Mouse (Mus musculus): ENCODE data around the gene Ngp. TPM values are rescaled to one million over a fixed set of nuclear protein-coding genes. Genes with fewer than 3 reads are reported as not detected.

Gene Ngp
- polyA plus RNA-seq, 1 experiment from 2014 or later: 0.23 TPM

GRCm38 (mm10) chr9:110410908-110411887, 8.3 kb upstream of the Ngp start:
- 46% methylated on average over 6 of the region's 6 CpGs for WGBS

GRCm38 (mm10) chr9:110412926-110413325, 6.6 kb upstream of the Ngp start:
- no peak overlapping the region for H3K4me2 ChIP-seq (ENCODE audit: low read depth, low read length)
- no peak for ATAC-seq (ENCODE audit: low read depth)
- H3K9ac ChIP-seq (replicated peaks; ENCODE audit: low read depth, low read length): no peak overlapping the region
- H3K4me3 ChIP-seq (ENCODE audit: low read depth, low read length): no peak overlapping the region
- WGBS: 76% methylated on average over 7 of the region's 7 CpGs
- H3K27me3 ChIP-seq (ENCODE audit: control insufficient read depth, insufficient read depth, low read length): no peaks in the 10 kb centered on the region
- no peaks in the 10 kb centered on the region for H3K9me3 ChIP-seq (ENCODE audit: control insufficient read depth, low read length)
- H3K27ac ChIP-seq (ENCODE audit: low read depth, low read length): no peak overlapping the region
- H3K36me3 ChIP-seq (ENCODE audit: control insufficient read depth, insufficient read depth, low read length): no peaks in the 10 kb centered on the region
- H3K4me1 ChIP-seq (ENCODE audit: control insufficient read depth, insufficient read depth, low read length): 0 out of 2 replicates have a peak, but pooled peaks cover 3% of the 10 kb centered on the region

More at GRCm38 (mm10) chr9:110410908-110411887, 8.3 kb upstream of the Ngp start:
- no peaks in the 10 kb centered on the region for H3K9me3 ChIP-seq (ENCODE audit: control insufficient read depth, low read length)
- H3K36me3 ChIP-seq (ENCODE audit: control insufficient read depth, insufficient read depth, low read length): no peaks in the 10 kb centered on the region
- no peak overlapping the region for H3K9ac ChIP-seq (replicated peaks; ENCODE audit: low read depth, low read length)
- ATAC-seq (ENCODE audit: low read depth): no peak
- H3K27ac ChIP-seq (ENCODE audit: low read depth, low read length): no peak overlapping the region
- H3K4me1 ChIP-seq (ENCODE audit: control insufficient read depth, insufficient read depth, low read length): peaks cover 11% of the 10 kb centered on the region
- H3K4me3 ChIP-seq (ENCODE audit: low read depth, low read length): no peak overlapping the region
- H3K27me3 ChIP-seq (ENCODE audit: control insufficient read depth, insufficient read depth, low read length): no peaks in the 10 kb centered on the region
- H3K4me2 ChIP-seq (ENCODE audit: low read depth, low read length): no peak overlapping the region

DNA sequence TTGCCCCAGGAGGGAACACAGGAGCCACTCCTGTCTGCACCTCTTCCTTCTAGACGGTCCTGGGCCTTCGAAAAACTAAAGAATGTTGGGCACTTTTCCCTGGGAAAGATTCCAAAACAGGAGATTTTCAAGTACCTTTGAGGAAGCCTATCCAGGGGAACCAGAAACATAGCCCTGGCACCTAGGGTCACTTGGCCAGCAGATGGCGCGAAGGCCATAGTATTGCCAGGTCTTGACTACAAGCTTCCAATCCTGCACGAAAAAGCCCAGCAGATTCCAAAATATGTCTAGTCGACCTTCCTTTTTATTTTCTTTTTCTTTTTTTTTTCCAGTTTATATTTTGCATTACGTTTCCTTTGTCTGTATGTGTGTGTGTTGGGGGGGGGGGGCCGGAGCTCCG, 5.8 kb upstream of the Ngp start:
- no peaks in the 10 kb centered on the region for H3K27me3 ChIP-seq (ENCODE audit: control insufficient read depth, insufficient read depth, low read length)
- H3K27ac ChIP-seq (ENCODE audit: low read depth, low read length): no peak overlapping the region
- H3K9me3 ChIP-seq (ENCODE audit: control insufficient read depth, low read length): no peaks in the 10 kb centered on the region
- 55% methylated on average over 9 of the region's 9 CpGs for WGBS
- H3K36me3 ChIP-seq (ENCODE audit: control insufficient read depth, insufficient read depth, low read length): no peaks in the 10 kb centered on the region
- H3K9ac ChIP-seq (replicated peaks; ENCODE audit: low read depth, low read length): no peak overlapping the region
- no peak overlapping the region for H3K4me2 ChIP-seq (ENCODE audit: low read depth, low read length)
- no peak overlapping the region for H3K4me3 ChIP-seq (ENCODE audit: low read depth, low read length)
- ATAC-seq (ENCODE audit: low read depth): no peak
- 0 out of 2 replicates have a peak, but pooled peaks cover under 1% of the 10 kb centered on the region for H3K4me1 ChIP-seq (ENCODE audit: control insufficient read depth, insufficient read depth, low read length)

DNA sequence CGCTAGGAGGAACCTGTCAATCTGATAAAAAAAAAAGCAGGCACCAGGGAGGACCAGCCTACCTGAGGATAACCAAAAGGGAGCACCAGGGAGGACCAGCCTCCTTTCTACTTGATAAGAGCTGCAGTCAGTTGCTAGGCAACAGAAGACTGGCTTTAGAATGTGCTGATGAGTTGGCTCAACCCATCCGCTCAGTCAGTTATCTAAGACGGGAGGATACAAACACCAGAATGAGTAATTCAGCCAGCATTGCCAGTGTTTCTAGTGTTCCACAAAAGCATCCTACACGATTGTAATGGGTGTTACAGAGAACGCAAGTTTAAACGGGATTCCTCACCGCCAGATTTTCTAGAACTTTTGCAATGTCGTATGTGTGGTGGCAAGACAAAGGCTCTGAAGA, 11.7 kb downstream of the Ngp start:
- no peak overlapping the region for H3K27ac ChIP-seq (ENCODE audit: low read depth, low read length)
- H3K9me3 ChIP-seq (ENCODE audit: control insufficient read depth, low read length): no peaks in the 10 kb centered on the region
- no peak overlapping the region for H3K4me2 ChIP-seq (ENCODE audit: low read depth, low read length)
- no peaks in the 10 kb centered on the region for H3K4me1 ChIP-seq (ENCODE audit: control insufficient read depth, insufficient read depth, low read length)
- peaks cover 38% of the 10 kb centered on the region for H3K36me3 ChIP-seq (ENCODE audit: control insufficient read depth, insufficient read depth, low read length)
- H3K27me3 ChIP-seq (ENCODE audit: control insufficient read depth, insufficient read depth, low read length): no peaks in the 10 kb centered on the region
- H3K9ac ChIP-seq (replicated peaks; ENCODE audit: low read depth, low read length): no peak overlapping the region
- H3K4me3 ChIP-seq (ENCODE audit: low read depth, low read length): no peak overlapping the region
- no peak for ATAC-seq (ENCODE audit: low read depth)
- 70% methylated on average over 8 of the region's 8 CpGs for WGBS

- WGBS: 93% methylated on average over 2 of the region's 2 CpGs
- no peak for ATAC-seq (ENCODE audit: low read depth)
- Histone ChIP-seq H3K9me3 (ENCODE audit: control insufficient read depth, low read length) (no peaks in the 10 kb centered on the region), H3K27me3 (ENCODE audit: control insufficient read depth, insufficient read depth, low read length) (no peaks in the 10 kb centered on the region), H3K27ac (ENCODE audit: low read depth, low read length) (no peak overlapping the region), H3K9ac (replicated peaks; ENCODE audit: low read depth, low read length) (no peak overlapping the region), H3K36me3 (ENCODE audit: control insufficient read depth, insufficient read depth, low read length) (peaks cover 32% of the 10 kb centered on the region), H3K4me3 (ENCODE audit: low read depth, low read length) (no peak overlapping the region), H3K4me1 (ENCODE audit: control insufficient read depth, insufficient read depth, low read length) (no peaks in the 10 kb centered on the region), H3K4me2 (ENCODE audit: low read depth, low read length) (no peak overlapping the region)
These were observed 13.5 kb downstream of the Ngp start for GRCm38 (mm10) chr9:110433045-110433444.

DNA sequence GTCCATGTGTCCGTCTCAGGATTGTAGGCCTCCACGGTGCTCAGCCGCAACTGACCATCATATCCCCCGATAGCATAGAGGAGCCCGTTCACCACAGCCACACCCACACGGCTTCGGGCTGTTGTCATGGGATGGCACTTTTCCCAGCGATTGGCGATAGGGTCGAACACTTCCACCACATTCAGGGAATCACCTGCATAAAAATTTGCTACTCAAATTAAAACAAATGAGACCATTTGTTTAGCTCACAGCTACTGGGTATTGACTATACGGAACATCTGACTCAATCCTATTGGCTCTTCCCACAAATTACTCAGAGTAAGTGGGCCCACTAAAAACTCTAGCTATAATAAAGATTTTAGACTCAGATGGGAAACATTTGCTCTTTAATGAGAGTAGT, 16.5 kb downstream of the Ngp start:
- H3K9ac ChIP-seq (replicated peaks; ENCODE audit: low read depth, low read length): no peak overlapping the region
- H3K36me3 ChIP-seq (ENCODE audit: control insufficient read depth, insufficient read depth, low read length): peaks cover 22% of the 10 kb centered on the region
- no peaks in the 10 kb centered on the region for H3K27me3 ChIP-seq (ENCODE audit: control insufficient read depth, insufficient read depth, low read length)
- H3K4me3 ChIP-seq (ENCODE audit: low read depth, low read length): no peak overlapping the region
- H3K27ac ChIP-seq (ENCODE audit: low read depth, low read length): no peak overlapping the region
- H3K4me2 ChIP-seq (ENCODE audit: low read depth, low read length): no peak overlapping the region
- no peaks in the 10 kb centered on the region for H3K9me3 ChIP-seq (ENCODE audit: control insufficient read depth, low read length)
- 95% methylated on average over 11 of the region's 11 CpGs for WGBS
- no peaks in the 10 kb centered on the region for H3K4me1 ChIP-seq (ENCODE audit: control insufficient read depth, insufficient read depth, low read length)
- ATAC-seq (ENCODE audit: low read depth): no peak

- Histone ChIP-seq H3K9me3 (ENCODE audit: control insufficient read depth, low read length) (no peaks in the 10 kb centered on the region), H3K4me2 (ENCODE audit: low read depth, low read length) (no peak overlapping the region), H3K4me1 (ENCODE audit: control insufficient read depth, insufficient read depth, low read length) (no peaks in the 10 kb centered on the region), H3K27me3 (ENCODE audit: control insufficient read depth, insufficient read depth, low read length) (no peaks in the 10 kb centered on the region), H3K27ac (ENCODE audit: low read depth, low read length) (no peak overlapping the region), H3K36me3 (ENCODE audit: control insufficient read depth, insufficient read depth, low read length) (peaks cover 11% of the 10 kb centered on the region), H3K9ac (replicated peaks; ENCODE audit: low read depth, low read length) (no peak overlapping the region), H3K4me3 (ENCODE audit: low read depth, low read length) (no peak overlapping the region)
- no peak for ATAC-seq (ENCODE audit: low read depth)
- WGBS: 61% methylated on average over 3 of the region's 5 CpGs
These were observed 20.5 kb downstream of the Ngp start for GRCm38 (mm10) chr9:110440049-110440448.

- Histone ChIP-seq H3K27ac (ENCODE audit: low read depth, low read length) (no peak overlapping the region), H3K9me3 (ENCODE audit: control insufficient read depth, low read length) (no peaks in the 10 kb centered on the region), H3K9ac (replicated peaks; ENCODE audit: low read depth, low read length) (no peak overlapping the region), H3K4me2 (ENCODE audit: low read depth, low read length) (no peak overlapping the region), H3K4me3 (ENCODE audit: low read depth, low read length) (no peak overlapping the region), H3K27me3 (ENCODE audit: control insufficient read depth, insufficient read depth, low read length) (no peaks in the 10 kb centered on the region), H3K4me1 (ENCODE audit: control insufficient read depth, insufficient read depth, low read length) (no peaks in the 10 kb centered on the region), H3K36me3 (ENCODE audit: control insufficient read depth, insufficient read depth, low read length) (peaks cover 11% of the 10 kb centered on the region)
- WGBS: 86% methylated on average over 6 of the region's 6 CpGs
- no peak for ATAC-seq (ENCODE audit: low read depth)
These were observed 21.0 kb downstream of the Ngp start for GRCm38 (mm10) chr9:110440559-110440958.

DNA sequence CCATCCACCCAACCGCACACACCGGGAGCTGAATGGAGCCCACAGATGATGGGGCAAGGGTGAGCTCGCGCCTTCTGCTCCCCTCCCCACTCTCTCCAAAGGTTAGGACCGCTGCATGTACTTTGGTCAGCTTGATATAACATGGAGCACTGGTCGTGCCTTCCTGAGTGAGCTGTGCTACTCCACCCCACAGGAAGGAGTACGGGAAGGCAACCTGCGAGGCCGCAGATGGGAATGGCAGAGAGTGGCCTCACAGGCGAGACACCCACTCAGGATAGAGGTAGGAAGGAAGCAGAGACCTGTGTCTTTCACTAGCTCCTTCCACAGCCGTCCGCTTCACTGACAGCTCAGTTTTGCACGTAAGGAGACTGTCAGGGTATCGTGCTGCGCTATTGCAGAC, 28.8 kb downstream of the Ngp start:
- no peak overlapping the region for H3K27ac ChIP-seq (ENCODE audit: low read depth, low read length)
- no peaks in the 10 kb centered on the region for H3K27me3 ChIP-seq (ENCODE audit: control insufficient read depth, insufficient read depth, low read length)
- no peak overlapping the region for H3K4me2 ChIP-seq (ENCODE audit: low read depth, low read length)
- H3K36me3 ChIP-seq (ENCODE audit: control insufficient read depth, insufficient read depth, low read length): no peaks in the 10 kb centered on the region; the same call in 1 of the 2 replicates
- no peaks in the 10 kb centered on the region for H3K4me1 ChIP-seq (ENCODE audit: control insufficient read depth, insufficient read depth, low read length)
- ATAC-seq (ENCODE audit: low read depth): no peak
- WGBS: 83% methylated on average over 15 of the region's 15 CpGs
- no peak overlapping the region for H3K4me3 ChIP-seq (ENCODE audit: low read depth, low read length)
- no peaks in the 10 kb centered on the region for H3K9me3 ChIP-seq (ENCODE audit: control insufficient read depth, low read length)
- H3K9ac ChIP-seq (replicated peaks; ENCODE audit: low read depth, low read length): no peak overlapping the region
